Mouse (Mus musculus): ENCODE data around the gene Pfkfb2. TPM values are rescaled to one million over a fixed set of nuclear protein-coding genes. Genes with fewer than 3 reads are reported as not detected.
A peak's percentile ranks its signal among the peaks of the same experiment; 100 is the strongest.

Gene Pfkfb2
- 10 to 100 TPM; 39.2 to 41.2 TPM for total RNA-seq (2021)
- long read RNA-seq, full-length matches to known transcripts = 4 of 28 reads
- long read RNA-seq, partial matches to known transcripts = 1 of 28 reads
- long read RNA-seq, other reads (novel, unspliced or antisense) = 23 of 28 reads

DNA sequence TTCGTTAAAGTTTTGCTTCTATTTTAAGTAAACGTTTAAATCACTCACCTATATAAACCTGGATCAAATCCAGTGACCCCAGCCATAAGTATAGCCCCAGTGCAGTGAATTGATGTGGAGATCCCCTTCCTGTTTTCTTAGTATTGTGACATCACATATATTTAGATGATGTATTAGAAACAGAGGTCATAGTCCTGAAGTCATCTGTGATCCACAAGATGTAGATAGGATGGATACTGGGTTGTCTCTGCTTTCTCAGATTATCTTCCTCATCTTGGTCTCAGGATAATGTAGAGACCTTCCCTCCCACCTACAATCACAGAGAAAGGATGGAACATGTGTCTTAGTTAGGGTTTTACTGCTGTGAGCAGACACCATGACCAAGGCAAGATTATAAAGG lies at the start of gene Pfkfb2:
Gene Pfkfb2 (minus strand): TSS at position 101 of the 400 bp plus-strand sequence.
- DNase-seq (ENCODE audit: low spot score in 2 of 2) = no peak

- DNase-seq (ENCODE audit: low spot score in 2 of 2) = no peak
Observed at GRCm38 (mm10) chr1:130776645-130777044, 47.6 kb upstream of the Pfkfb2 start.

GRCm38 (mm10) chr1:130775691-130776331 lies 46.8 kb upstream of the Pfkfb2 start:
- no peak for DNase-seq (ENCODE audit: low spot score in 2 of 2)

DNA sequence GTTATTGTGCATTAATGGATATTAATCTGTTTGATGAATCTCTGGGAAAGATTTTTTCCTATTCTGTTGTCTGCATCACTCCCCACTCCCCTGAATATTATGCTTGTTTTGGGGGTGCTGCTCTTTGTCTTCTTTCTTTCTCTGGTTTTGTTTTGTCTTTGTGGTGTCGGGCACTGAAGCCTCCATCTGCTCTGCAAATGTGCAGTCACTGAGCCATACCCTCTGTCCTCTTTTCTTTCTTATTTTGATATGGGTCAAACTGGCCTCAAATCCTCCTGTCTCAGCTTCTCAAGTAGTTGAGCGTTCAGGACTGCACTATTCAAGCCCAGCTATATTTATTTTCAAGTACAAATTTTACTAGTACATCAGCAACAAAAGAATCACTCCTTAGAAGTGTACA lies 46.2 kb upstream of the Pfkfb2 start:
- no peak for DNase-seq (ENCODE audit: low spot score in 2 of 2)

DNA sequence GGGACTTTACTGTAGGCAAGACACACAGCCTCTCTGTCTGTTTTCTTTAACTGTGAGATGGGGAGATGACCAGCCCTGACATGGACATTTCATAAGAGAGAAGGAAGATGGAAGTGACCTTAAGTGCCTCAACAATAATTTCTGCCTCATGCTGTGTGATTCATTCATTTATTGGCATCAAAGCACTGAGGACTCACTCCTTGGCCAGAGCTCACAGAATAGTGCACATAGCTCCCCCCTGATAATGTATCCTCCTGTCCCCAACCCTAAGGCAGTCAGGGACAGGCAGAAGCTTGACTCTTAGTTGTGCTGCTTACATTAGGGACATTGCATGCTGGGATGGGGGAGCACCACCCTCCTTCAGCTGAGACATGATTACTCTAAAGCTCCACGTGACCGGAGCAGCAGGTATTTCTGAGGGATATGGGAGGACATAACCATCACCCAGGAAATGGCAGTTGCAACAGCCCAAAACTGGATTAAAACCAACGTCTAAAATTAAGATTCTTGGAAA lies 42.0 kb upstream of the Pfkfb2 start:
- DNase-seq (ENCODE audit: low spot score in 2 of 2) = no peak

GRCm38 (mm10) chr1:130770487-130770886 lies 41.4 kb upstream of the Pfkfb2 start:
- DNase-seq (ENCODE audit: low spot score in 2 of 2) = no peak

GRCm38 (mm10) chr1:130769925-130770324 lies 40.9 kb upstream of the Pfkfb2 start:
- DNase-seq (ENCODE audit: low spot score in 2 of 2) = no peak

DNA sequence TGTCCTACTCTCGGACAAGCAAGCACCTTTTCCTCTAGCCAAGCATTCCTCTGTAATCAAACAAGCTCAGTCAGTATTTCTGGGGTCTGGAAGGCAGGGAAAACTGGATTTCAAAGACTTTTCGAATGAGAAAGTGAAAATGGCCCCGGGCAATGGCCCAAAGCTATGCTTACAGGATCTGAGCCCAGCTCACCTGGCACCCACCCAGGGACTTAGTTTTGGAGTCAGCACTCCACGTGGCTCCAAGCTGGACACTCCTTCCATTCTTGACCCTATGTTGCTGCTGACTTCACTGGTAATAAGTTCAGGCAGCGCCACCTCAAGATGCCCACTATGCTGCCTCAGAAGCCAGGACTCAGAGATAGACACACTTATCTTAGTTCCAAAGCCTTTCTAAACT lies 38.0 kb upstream of the Pfkfb2 start:
- no peak for DNase-seq (ENCODE audit: low spot score in 2 of 2)

GRCm38 (mm10) chr1:130764027-130764461 lies 35.0 kb upstream of the Pfkfb2 start:
- DNase-seq (ENCODE audit: low spot score in 2 of 2) = no peak

GRCm38 (mm10) chr1:130762045-130762760 lies 33.1 kb upstream of the Pfkfb2 start:
- no peak for DNase-seq (ENCODE audit: low spot score in 2 of 2)

- DNase-seq (ENCODE audit: low spot score in 2 of 2) = no peak
Observed at GRCm38 (mm10) chr1:130761597-130761996, 32.5 kb upstream of the Pfkfb2 start.

GRCm38 (mm10) chr1:130759689-130760088 lies 30.6 kb upstream of the Pfkfb2 start:
- DNase-seq (ENCODE audit: low spot score in 2 of 2) = no peak

GRCm38 (mm10) chr1:130746819-130747218 lies 17.8 kb upstream of the Pfkfb2 start:
- no peak for DNase-seq (ENCODE audit: low spot score in 2 of 2)

- no peak for DNase-seq (ENCODE audit: low spot score in 2 of 2)
Observed at GRCm38 (mm10) chr1:130745591-130745990, 16.5 kb upstream of the Pfkfb2 start.

- no peak for DNase-seq (ENCODE audit: low spot score in 2 of 2)
Observed at GRCm38 (mm10) chr1:130744961-130745360, 15.9 kb upstream of the Pfkfb2 start.

GRCm38 (mm10) chr1:130744217-130744616 lies 15.2 kb upstream of the Pfkfb2 start:
- no peak for DNase-seq (ENCODE audit: low spot score in 2 of 2)

DNA sequence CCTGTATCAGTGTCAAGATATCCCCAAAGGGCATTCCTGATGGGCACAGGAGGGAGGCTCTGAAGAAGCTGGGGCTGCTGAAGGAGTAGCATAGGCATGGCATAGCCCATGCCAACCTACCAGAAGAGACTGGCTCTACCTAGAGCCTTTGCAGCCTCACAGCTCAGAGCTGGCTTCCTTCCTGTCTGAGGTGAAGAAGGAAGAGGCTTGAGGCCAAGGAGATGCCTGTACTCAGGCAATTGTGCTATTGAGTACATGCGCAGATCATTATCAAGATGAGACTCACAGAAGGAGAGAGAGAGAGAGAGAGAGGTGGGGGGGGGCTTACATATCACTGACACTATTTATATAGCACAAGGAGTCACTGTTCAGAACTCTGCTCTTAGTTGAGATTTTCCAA lies 14.7 kb upstream of the Pfkfb2 start:
- DNase-seq (ENCODE audit: low spot score in 2 of 2) = no peak

- DNase-seq (ENCODE audit: low spot score in 2 of 2) = no peak
Observed at GRCm38 (mm10) chr1:130742201-130742600, 13.1 kb upstream of the Pfkfb2 start.

DNA sequence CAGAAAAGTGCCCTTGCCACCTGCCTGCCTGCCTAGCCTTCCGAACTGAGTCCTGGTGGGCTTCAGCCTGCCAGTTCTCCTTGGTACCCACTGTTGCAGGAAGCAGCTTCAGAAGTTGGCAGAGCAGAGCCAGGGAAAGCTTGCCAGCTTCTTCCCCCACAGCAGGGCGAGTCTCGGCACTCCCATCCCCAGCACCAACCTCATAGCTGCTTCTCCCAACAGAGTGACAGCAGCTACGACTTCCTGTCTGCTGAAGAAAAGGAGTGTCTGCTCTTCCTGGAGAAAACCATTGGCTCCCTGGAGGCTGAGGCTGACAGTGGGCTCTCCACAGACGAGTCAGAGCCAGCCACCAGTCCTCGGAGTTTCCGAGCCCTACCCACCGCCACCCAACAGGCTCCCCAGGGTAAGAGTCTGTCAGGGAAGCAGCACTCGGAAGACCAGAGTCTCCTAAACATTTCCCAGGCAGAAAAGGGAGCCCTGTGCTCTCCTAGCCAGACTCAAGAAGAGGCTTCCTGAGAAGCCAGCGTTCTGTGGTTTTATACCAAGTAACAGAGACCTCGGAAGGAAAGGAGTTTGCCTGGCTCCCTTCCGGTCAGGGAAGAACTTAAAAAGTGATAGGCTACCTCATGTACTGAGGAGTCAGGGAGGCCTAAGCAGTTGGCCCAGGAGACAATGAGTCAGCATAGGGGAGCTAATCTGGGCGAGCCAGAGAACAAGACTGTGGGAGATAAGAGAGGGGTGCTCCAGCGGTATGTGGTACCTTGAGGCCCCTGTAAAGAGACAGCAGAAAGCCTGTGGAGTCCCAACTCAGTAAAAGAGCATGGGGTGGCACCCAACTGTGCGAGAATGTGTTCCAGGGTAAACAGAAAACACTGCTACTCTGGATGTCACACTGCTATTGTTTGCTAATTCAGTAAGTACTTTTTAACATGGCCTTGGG lies 12.0 kb upstream of the Pfkfb2 start:
- peak; percentile 56 to 74 for DNase-seq (ENCODE audit: low spot score in 2 of 2)

GRCm38 (mm10) chr1:130740227-130740648 lies 11.2 kb upstream of the Pfkfb2 start:
- DNase-seq (ENCODE audit: low spot score in 2 of 2) = no peak

DNA sequence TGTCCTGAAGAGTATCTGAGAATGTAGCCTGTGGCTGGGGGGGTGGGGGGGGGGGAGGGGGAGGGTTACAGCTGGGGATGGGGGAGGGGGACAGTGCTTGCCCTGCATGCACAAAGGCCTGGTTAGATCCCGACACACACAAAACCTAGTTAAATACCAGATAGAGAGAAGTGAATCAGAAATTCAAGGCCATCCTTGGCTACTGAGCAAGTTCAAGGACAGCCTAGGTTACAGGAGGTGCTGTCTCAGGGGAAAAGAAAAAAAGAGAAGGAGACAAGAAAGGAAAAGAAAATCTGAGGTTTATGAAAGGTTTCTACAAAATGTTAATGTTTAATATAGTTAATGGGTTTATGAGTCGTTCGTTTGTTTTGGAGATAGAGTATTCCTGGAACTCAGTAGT lies 10.6 kb upstream of the Pfkfb2 start:
- DNase-seq (ENCODE audit: low spot score in 2 of 2) = no peak

All from layer of hippocampus, adult 18-20 months (tissue).